Mouse (Mus musculus) heart, adult 2 months (tissue): ENCODE data around the gene Kiss1. TPM values are rescaled to one million over a fixed set of nuclear protein-coding genes. Genes with fewer than 3 reads are reported as not detected.

Experiments used
- DNase-seq, 2 experiments: peaks; one replicate each; pipeline ENCODE4 v3.0.0; 2021
- H3K27ac ChIP-seq: fragments of 200-600 bp; 2 replicates; pipeline ENCODE4 v1.8.1; 2022
- H3K27me3 ChIP-seq: fragments of 200-500 bp; 2 replicates; pipeline ENCODE4 v1.6.1; 2012; ENCODE audit warnings: mild to moderate bottlenecking, low read length, inconsistent platforms, mixed read lengths; ENCODE audit not compliant: control insufficient read depth, insufficient read depth
- H3K36me3 ChIP-seq: fragments of 200-500 bp; 2 replicates; pipeline ENCODE4 v1.6.1; 2012; ENCODE audit warnings: low read length, inconsistent platforms; ENCODE audit not compliant: control insufficient read depth, insufficient read depth
- H3K4me1 ChIP-seq: fragments of 200-500 bp; 2 replicates; pipeline ENCODE4 v1.6.1; 2011; ENCODE audit warnings: low read length; ENCODE audit not compliant: control insufficient read depth, insufficient read depth
- H3K4me3 ChIP-seq: fragments of 200-600 bp; 2 replicates; pipeline ENCODE4 v1.8.1; 2022
- H3K79me2 ChIP-seq: fragments of 200-500 bp; replicated peaks from 2 replicates; pipeline ENCODE4 v1.6.1; 2012; ENCODE audit warnings: mild to moderate bottlenecking, inconsistent platforms, low read length, moderate library complexity, mixed read lengths; ENCODE audit not compliant: control insufficient read depth, insufficient read depth
- H3K9ac ChIP-seq: fragments of 200-500 bp; 2 replicates; pipeline ENCODE4 v1.6.1; 2012; ENCODE audit warnings: low read depth, mild to moderate bottlenecking, control low read depth, inconsistent platforms, low read length, mixed read lengths
- CTCF ChIP-seq: fragments of 200-600 bp; IDR thresholded peaks from 2 replicates; pipeline ENCODE4 v1.8.1; 2022; ENCODE audit warnings: antibody characterized with exemption, mild to moderate bottlenecking, moderate library complexity
- EP300 ChIP-seq: fragments of 200-500 bp; IDR thresholded peaks from 2 replicates; pipeline ENCODE4 v1.6.1; 2011; ENCODE audit warnings: low read depth, low read length, control low read depth; ENCODE audit not compliant: insufficient read depth
- POLR2A ChIP-seq: fragments of 200-500 bp; IDR thresholded peaks from 2 replicates; pipeline ENCODE4 v1.6.1; 2011; ENCODE audit warnings: mild to moderate bottlenecking, low read depth, low read length, control low read depth; ENCODE audit not compliant: insufficient read depth
- WGBS: fragments of 180-500 bp; shearing (Covaris S2); methylation state at CpG from one replicate; pipeline ENCODE4 v1.1.7; 2018; 5-methylcytosine and 5-hydroxymethylcytosine counted together
- intact Hi-C: fragments of 180-260 bp; cut with DNase I; formaldehyde crosslinking; loops from one replicate; pipeline ENCODE4 v1.15.1; 2025
- polyA plus RNA-seq: library from polyadenylated mRNA; depleted of rRNA; stranded (reverse); fragments of >200 nt; gene quantifications from 2 replicates; pipeline ENCODE4 v1.2.3, GENCODE M21; 2012
- total RNA-seq, 2 experiments: library from RNA; stranded (reverse); gene quantifications; 2 replicates each; pipeline ENCODE4 v1.2.3; 2021

The Kiss1 gene
- total and polyA plus RNA-seq, 3 experiments: not detected

GRCm38 (mm10) chr1:133280537-133280936 is 41.1 kb upstream of the Kiss1 start:
- Histone ChIP-seq H3K27me3 (no peaks in the 10 kb centered on the region), H3K4me3 (no peak overlapping the region), H3K9ac (no peak overlapping the region), H3K4me1 (peaks cover 2% of the 10 kb centered on the region; the same call in 1 of the 2 replicates), H3K79me2 (no peaks in the 10 kb centered on the region), H3K36me3 (no peaks in the 10 kb centered on the region), H3K27ac (no peak overlapping the region)
- no peak for DNase-seq
- intact Hi-C loops: no loop called here
- TF ChIP-seq CTCF (no peak), EP300 (no peak), POLR2A (no peak)
- WGBS: 86% methylated on average over 2 of the region's 2 CpGs

GRCm38 (mm10) chr1:133285907-133286306 is 35.8 kb upstream of the Kiss1 start:
- Histone ChIP-seq H3K36me3 (no peaks in the 10 kb centered on the region), H3K27ac (no peak overlapping the region), H3K9ac (no peak overlapping the region), H3K27me3 (no peaks in the 10 kb centered on the region), H3K79me2 (no peaks in the 10 kb centered on the region), H3K4me1 (no peaks in the 10 kb centered on the region), H3K4me3 (no peak overlapping the region)
- intact Hi-C loops: no loop called here
- DNase-seq: no peak
- WGBS: 77% methylated on average over 7 of the region's 7 CpGs
- no peak for TF ChIP-seq CTCF

GRCm38 (mm10) chr1:133287051-133287450 is 34.6 kb upstream of the Kiss1 start:
- no peak overlapping the region for H3K9ac ChIP-seq
- no peaks in the 10 kb centered on the region for H3K4me1 ChIP-seq
- intact Hi-C loops: no loop called here
- no peak for TF ChIP-seq POLR2A
- TF ChIP-seq EP300: no peak
- 82% methylated on average over 4 of the region's 4 CpGs for WGBS
- no peak overlapping the region for H3K4me3 ChIP-seq
- no peak for DNase-seq
- no peaks in the 10 kb centered on the region for H3K36me3 ChIP-seq
- H3K27me3 ChIP-seq: no peaks in the 10 kb centered on the region
- no peak overlapping the region for H3K27ac ChIP-seq
- no peaks in the 10 kb centered on the region for H3K79me2 ChIP-seq

GRCm38 (mm10) chr1:133287880-133288279 is 33.8 kb upstream of the Kiss1 start:
- Histone ChIP-seq H3K27ac (no peak overlapping the region), H3K4me3 (no peak overlapping the region), H3K36me3 (no peaks in the 10 kb centered on the region), H3K79me2 (no peaks in the 10 kb centered on the region), H3K9ac (no peak overlapping the region), H3K4me1 (no peaks in the 10 kb centered on the region), H3K27me3 (no peaks in the 10 kb centered on the region)
- intact Hi-C loops: no loop called here
- DNase-seq: no peak
- 91% methylated on average over 12 of the region's 12 CpGs for WGBS
- TF ChIP-seq EP300: no peak

GRCm38 (mm10) chr1:133291888-133292287 is 29.8 kb upstream of the Kiss1 start:
- no peak for TF ChIP-seq EP300
- no peak for TF ChIP-seq CTCF
- no peak for TF ChIP-seq POLR2A
- DNase-seq: no peak
- 88% methylated on average over 6 of the region's 6 CpGs for WGBS
- Histone ChIP-seq H3K27me3 (no peaks in the 10 kb centered on the region), H3K9ac (no peak overlapping the region), H3K27ac (no peak overlapping the region), H3K4me1 (no peaks in the 10 kb centered on the region), H3K4me3 (no peak overlapping the region), H3K36me3 (no peaks in the 10 kb centered on the region), H3K79me2 (no peaks in the 10 kb centered on the region)
- intact Hi-C loops: no loop called here

GRCm38 (mm10) chr1:133292608-133293007 is 29.1 kb upstream of the Kiss1 start:
- H3K27me3 ChIP-seq: no peaks in the 10 kb centered on the region
- H3K79me2 ChIP-seq: no peaks in the 10 kb centered on the region
- H3K9ac ChIP-seq: no peak overlapping the region
- no peaks in the 10 kb centered on the region for H3K4me1 ChIP-seq
- H3K36me3 ChIP-seq: no peaks in the 10 kb centered on the region
- no peak for TF ChIP-seq EP300
- TF ChIP-seq CTCF: 0 out of 2 replicates have a peak, but pooled peaks have one; percentile 4
- no peak for TF ChIP-seq POLR2A
- H3K4me3 ChIP-seq: no peak overlapping the region
- intact Hi-C loops: no loop called here
- H3K27ac ChIP-seq: no peak overlapping the region
- DNase-seq: no peak
